Mouse (Mus musculus) right cerebral cortex, postnatal 14 days (tissue): Measurements from ENCODE around the gene Ptgr2.
A peak's percentile ranks its signal among the peaks of the same experiment; 100 is the strongest.
"Not testable (repeated sequence)": the region's sequence is repeated elsewhere in the genome, so short reads cannot be mapped to it uniquely, and the experiment has no call there.

Source experiments
- DNase-seq: peaks from one replicate; pipeline ENCODE4 v3.0.0; 2022

Ptgr2 gene

GRCm38 (mm10) chr12:84311306-84311705 lies 26.3 kb downstream of the Ptgr2 start:
- no peak for DNase-seq

DNA sequence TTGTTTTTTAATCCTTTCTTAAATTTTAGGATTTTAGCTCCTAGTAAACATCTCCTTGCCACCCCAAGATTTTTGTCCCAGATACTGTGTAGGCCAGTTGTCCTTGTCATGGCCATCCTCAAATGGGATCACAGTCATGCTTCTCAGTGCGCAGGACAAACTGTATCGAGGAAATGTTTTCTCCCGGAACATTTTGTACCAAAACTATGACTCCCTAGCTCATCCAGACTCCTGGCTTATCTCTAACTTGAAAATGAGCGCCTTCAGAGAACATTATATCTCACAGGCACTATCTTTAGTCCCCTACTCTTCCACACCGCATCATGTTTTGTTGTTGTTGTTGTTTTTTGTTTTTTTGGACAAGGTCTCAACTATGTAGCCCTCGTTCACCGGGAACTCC lies 31.0 kb downstream of the Ptgr2 start:
- DNase-seq, result no peak

- peak; percentile 77 for DNase-seq
Observed at GRCm38 (mm10) chr12:84316721-84317621, 31.9 kb downstream of the Ptgr2 start, which contains the start of gene Zfp410. Gene Zfp410, plus strand, starts transcription at chr12:84316852.

- no peak for DNase-seq
Observed at GRCm38 (mm10) chr12:84327111-84327512, 42.1 kb downstream of the Ptgr2 start.

DNA sequence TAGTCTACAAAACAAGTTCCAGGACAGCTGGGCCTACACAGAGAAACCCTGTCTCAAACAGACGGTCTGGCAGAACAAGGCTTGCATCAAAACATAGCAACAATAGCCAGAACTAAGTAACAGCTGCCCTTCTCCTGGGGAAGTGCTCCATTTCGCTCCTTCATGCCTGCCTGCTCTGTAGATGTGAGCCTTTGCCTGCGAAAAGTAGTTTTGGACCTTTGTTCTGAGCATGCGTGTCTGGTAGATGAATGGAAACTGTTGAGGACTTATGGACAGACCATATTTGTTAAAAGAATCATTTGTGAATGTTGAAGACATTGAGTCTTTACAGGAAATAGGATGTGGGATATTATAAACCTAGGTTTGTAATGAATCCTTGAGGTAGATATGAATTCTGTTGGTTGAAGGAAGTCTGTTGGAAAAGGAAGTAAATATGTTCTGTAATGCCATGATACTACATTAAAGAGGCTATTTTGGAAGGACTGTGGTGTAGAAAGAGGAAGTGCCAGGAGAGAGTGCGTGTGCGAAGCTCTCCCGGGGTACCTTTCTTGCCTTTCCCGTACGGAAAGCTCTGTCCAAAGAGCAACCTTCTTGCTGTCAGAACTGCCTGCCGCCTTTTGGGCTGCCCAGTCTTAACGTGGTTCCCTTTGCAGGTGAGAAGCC lies 52.1 kb downstream of the Ptgr2 start:
- no peak for DNase-seq

GRCm38 (mm10) chr12:84347192-84347591 lies 62.2 kb downstream of the Ptgr2 start:
- no peak for DNase-seq

DNA sequence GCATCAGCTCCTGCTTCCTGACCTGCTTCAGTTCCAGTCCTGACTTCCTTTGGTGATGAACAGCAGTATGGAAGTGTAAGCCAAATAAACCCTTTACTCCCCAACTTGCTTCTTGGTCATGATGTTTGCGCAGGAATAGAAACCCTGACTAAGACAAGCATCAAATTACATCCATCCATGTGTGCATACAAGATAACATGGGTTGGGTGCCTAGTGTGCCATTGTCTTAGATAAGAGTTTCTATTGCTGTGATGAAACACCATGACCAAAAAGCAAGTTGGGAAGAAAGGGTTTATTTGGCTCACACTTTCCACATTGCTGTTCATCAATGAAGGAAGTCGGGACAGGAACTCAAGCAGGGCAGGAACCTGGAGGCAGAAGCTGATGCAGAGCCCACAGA lies 73.7 kb downstream of the Ptgr2 start:
- DNase-seq, result not testable (repeated sequence)

- DNase-seq, result peak; percentile 95
Observed at GRCm38 (mm10) chr12:84361555-84362489, 76.8 kb downstream of the Ptgr2 start, which contains the start of the genes Coq6 and Fam161b. Gene Coq6, plus strand, starts transcription at chr12:84361657. Gene Fam161b, minus strand, starts transcription at chr12:84361833.

DNA sequence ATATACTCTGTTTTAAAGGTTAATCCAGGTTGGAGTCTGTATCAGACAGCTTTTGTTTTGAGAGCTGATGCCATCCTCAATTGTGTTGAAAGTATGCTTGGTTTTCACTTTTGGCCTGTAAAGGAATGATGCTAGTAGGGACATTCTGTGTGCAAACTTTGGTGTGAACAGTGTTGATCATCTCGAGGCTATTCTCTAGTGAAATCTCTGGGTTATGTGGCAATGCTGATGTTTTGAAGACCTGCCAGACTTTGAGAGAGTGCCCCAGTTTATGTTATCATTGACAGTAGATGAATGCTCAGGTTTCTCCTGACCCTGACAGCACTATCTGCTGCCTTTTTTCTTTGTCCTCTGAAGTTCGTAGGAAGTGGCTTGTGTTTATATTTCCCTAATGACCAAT lies 77.8 kb downstream of the Ptgr2 start:
- no peak for DNase-seq

- DNase-seq, result no peak
Observed at GRCm38 (mm10) chr12:84364291-84364690, 79.3 kb downstream of the Ptgr2 start.

GRCm38 (mm10) chr12:84365137-84365536 lies 80.1 kb downstream of the Ptgr2 start:
- DNase-seq, result no peak
